Mouse (Mus musculus) CH12.LX (cell line): ENCODE results near the gene Sf3a1.

Experiments used
- CHD1 ChIP-seq: IDR thresholded peaks from 2 replicates; pipeline ENCODE4 v1.6.1; 2012; ENCODE audit warnings: low read depth, low read length, improper control_type of control experiment, inconsistent platforms
- CTCF ChIP-seq, 2 experiments: IDR thresholded peaks in 1 of 2; conservative IDR thresholded peaks in 1 of 2; 2 replicates each; pipeline ENCODE4 v1.5.1; 2011 to 2012; ENCODE audit warnings: low read depth in 2 of 2, low read length in 2 of 2, improper control_type of control experiment in 1 of 2, inconsistent platforms in 1 of 2, mild to moderate bottlenecking in 1 of 2, moderate library complexity in 1 of 2
- EP300 ChIP-seq: IDR thresholded peaks from 2 replicates; pipeline ENCODE4 v1.6.1; 2011; ENCODE audit warnings: low read length, improper control_type of control experiment
- ETS1 ChIP-seq: conservative IDR thresholded peaks from 2 replicates; pipeline ENCODE4 v1.6.1; 2012; ENCODE audit warnings: low read depth, mild to moderate bottlenecking, inconsistent platforms, low read length, improper control_type of control experiment, moderate library complexity
- MEF2A ChIP-seq: IDR thresholded peaks from 2 replicates; pipeline ENCODE4 v1.6.1; 2014; ENCODE audit warnings: low read depth, mild to moderate bottlenecking, inconsistent platforms, low read length, improper control_type of control experiment, borderline replicate concordance
- NELFE ChIP-seq: IDR thresholded peaks from 2 replicates; pipeline ENCODE4 v1.6.1; 2011; ENCODE audit warnings: low read depth, low read length, improper control_type of control experiment
- POLR2A ChIP-seq: IDR thresholded peaks from 2 replicates; pipeline ENCODE4 v1.6.1; 2011; ENCODE audit warnings: low read depth, mild to moderate bottlenecking, improper control_type of control experiment, low read length
- TCF12 ChIP-seq: IDR thresholded peaks from 2 replicates; pipeline ENCODE4 v1.6.1; 2014; ENCODE audit warnings: low read depth, mild to moderate bottlenecking, inconsistent platforms, low read length, improper control_type of control experiment
- USF2 ChIP-seq: conservative IDR thresholded peaks from 2 replicates; pipeline ENCODE4 v1.6.1; 2011; ENCODE audit warnings: low read depth, low read length, improper control_type of control experiment
- ZMIZ1 ChIP-seq: IDR thresholded peaks from 2 replicates; pipeline ENCODE4 v1.6.1; 2012; ENCODE audit warnings: low read depth, mild to moderate bottlenecking, inconsistent platforms, low read length, improper control_type of control experiment

GRCm38 (mm10) chr11:4143281-4144062 lies 16.7 kb upstream of the Sf3a1 start:
- TF ChIP-seq POLR2A (no peak), CTCF (conservative IDR thresholded peaks at IDR 0.05 in 1 of 2, IDR thresholded peaks at IDR 0.05 in 1 of 2; ENCODE audit: low read depth in 2 of 2, low read length in 2 of 2) (no peak), EP300 (no peak), USF2 (no peak), ZMIZ1 (no peak), NELFE (no peak), ETS1 (no peak), MEF2A (no peak), CHD1 (no peak), TCF12 (no peak)
